In the genomic region with DNA sequence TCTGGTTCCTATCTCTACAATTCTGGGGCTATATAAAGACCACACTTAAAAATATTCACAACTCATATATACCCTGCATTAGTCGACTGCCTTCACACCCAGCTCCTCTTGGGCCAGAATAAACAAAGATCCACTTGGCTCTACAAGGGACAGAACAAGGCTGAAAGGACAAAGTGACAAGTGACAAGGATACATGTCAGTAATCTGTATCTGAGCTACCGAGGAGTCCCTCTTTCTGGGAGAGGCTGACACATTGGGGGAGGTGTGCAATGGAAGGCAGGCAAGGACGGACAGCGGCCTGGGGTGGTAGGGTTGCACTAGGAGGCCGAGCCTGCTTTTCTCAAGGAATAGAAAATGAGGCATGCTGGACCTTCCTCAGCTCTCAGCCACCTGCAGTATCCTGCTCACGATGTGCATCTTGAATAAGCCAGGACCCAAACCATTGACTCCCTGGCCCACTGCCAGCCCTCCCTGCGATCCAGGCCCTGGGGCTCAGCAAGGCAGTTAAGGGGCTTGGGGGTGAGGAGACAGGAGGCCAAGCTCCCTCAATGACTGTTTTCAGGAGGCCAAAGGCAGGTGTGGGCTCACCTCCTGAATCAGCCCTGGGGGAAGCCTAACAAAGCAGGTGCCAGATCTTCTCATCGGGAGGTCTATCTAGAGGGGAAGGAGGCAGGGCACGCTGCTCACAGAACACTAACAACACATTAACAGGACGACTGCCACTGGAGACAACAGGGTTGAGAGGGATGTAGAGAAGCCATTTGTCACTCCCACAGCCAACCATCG, we compare ENCODE assay signal across 8 mouse cellular contexts.
DNase-seq lines count a peak whose midpoint lies in the region; ATAC-seq and TF ChIP-seq lines count a peak whose summit lies in the region.

No protein-coding gene starts in this region.

- no peak; the same call in 1 of the 2 replicates for ATAC-seq in heart, embryonic 11.5 days (replicated peaks; ENCODE audit: insufficient number of reproducible peaks, low FRiP score, low TSS enrichment)
- peak; percentile 41 for ATAC-seq in neural tube, embryonic 12.5 days (ENCODE audit: low FRiP score, low read depth)
- no peak for ATAC-seq in lung, postnatal 0 days

- H3K36me3 ChIP-seq in heart, embryonic 11.5 days (ENCODE audit: control insufficient read depth, insufficient read depth, low read length) = no peaks in the 10 kb centered on the region
- H3K36me3 ChIP-seq in hindbrain, embryonic 10.5 days = no peaks in the 10 kb centered on the region
- no peaks in the 10 kb centered on the region for H3K36me3 ChIP-seq in neural tube, embryonic 12.5 days
- no peaks in the 10 kb centered on the region for H3K36me3 ChIP-seq in lung, postnatal 0 days (ENCODE audit: insufficient read depth, low read length)

- WGBS in heart, embryonic 11.5 days (ENCODE audit: insufficient replicate concordance) = 22% methylated on average over 11 of the region's 11 CpGs
- WGBS in hindbrain, embryonic 10.5 days = 29% methylated on average over 11 of the region's 11 CpGs
- 28% methylated on average over 11 of the region's 11 CpGs for WGBS in neural tube, embryonic 12.5 days
- WGBS in lung, postnatal 0 days = 38% methylated on average over 11 of the region's 11 CpGs

- H3K4me3 ChIP-seq in heart, embryonic 11.5 days (ENCODE audit: low read depth, low read length) = no peak overlapping the region
- H3K4me3 ChIP-seq in hindbrain, embryonic 10.5 days = no peak overlapping the region
- no peak overlapping the region for H3K4me3 ChIP-seq in neural tube, embryonic 12.5 days
- H3K4me3 ChIP-seq in lung, postnatal 0 days (ENCODE audit: low read depth, low read length) = no peak overlapping the region

- H3K4me1 ChIP-seq in heart, embryonic 11.5 days (ENCODE audit: control insufficient read depth, insufficient read depth, low read length) = peaks cover 63% of the 10 kb centered on the region
- H3K4me1 ChIP-seq in hindbrain, embryonic 10.5 days (replicated peaks) = peaks cover 53% of the 10 kb centered on the region
- H3K4me1 ChIP-seq in neural tube, embryonic 12.5 days = peaks cover 38% of the 10 kb centered on the region
- no peaks in the 10 kb centered on the region for H3K4me1 ChIP-seq in lung, postnatal 0 days (ENCODE audit: insufficient read depth, low read depth, low read length)

- DNase-seq in heart, postnatal 10 days = no peak
- DNase-seq in lung, postnatal 10 days = peak; percentile 27
- DNase-seq in lung, postnatal 25 days (ENCODE audit: low spot score) = no peak
- DNase-seq in hindbrain, embryonic 10.5 days (ENCODE audit: low spot score) = no peak
- DNase-seq in natural killer cell, adult 2 months (ENCODE audit: low spot score in 2 of 2) = no peak
- no peak for DNase-seq in lung, postnatal 0 days (ENCODE audit: low spot score)

- peak overlapping the region; percentile 82 for H3K27ac ChIP-seq in heart, embryonic 11.5 days (ENCODE audit: low read depth, low read length)
- H3K27ac ChIP-seq in hindbrain, embryonic 10.5 days = peak overlapping the region; percentile 67
- no peak overlapping the region for H3K27ac ChIP-seq in neural tube, embryonic 12.5 days
- H3K27ac ChIP-seq in lung, postnatal 0 days (ENCODE audit: low read length) = no peak overlapping the region

- H3K9me3 ChIP-seq in heart, embryonic 11.5 days (replicated peaks; ENCODE audit: control insufficient read depth, low read length) = no peaks in the 10 kb centered on the region
- H3K9me3 ChIP-seq in hindbrain, embryonic 10.5 days = no peaks in the 10 kb centered on the region
- no peaks in the 10 kb centered on the region for H3K9me3 ChIP-seq in neural tube, embryonic 12.5 days
- H3K9me3 ChIP-seq in lung, postnatal 0 days (ENCODE audit: low read length) = no peaks in the 10 kb centered on the region

- H3K9ac ChIP-seq in heart, embryonic 11.5 days (ENCODE audit: low read depth, low read length) = no peak overlapping the region
- no peak overlapping the region for H3K9ac ChIP-seq in neural tube, embryonic 12.5 days
- no peak overlapping the region for H3K9ac ChIP-seq in lung, postnatal 0 days (replicated peaks; ENCODE audit: low read depth)

- TF ChIP-seq EP300 in lung, postnatal 0 days (IDR thresholded peaks at IDR 0.05) = no peak

- peak overlapping the region; percentile 31; the same call in 1 of the 2 replicates for H3K4me2 ChIP-seq in heart, embryonic 11.5 days
- no peak overlapping the region for H3K4me2 ChIP-seq in neural tube, embryonic 12.5 days (replicated peaks)
- no peak overlapping the region for H3K4me2 ChIP-seq in lung, postnatal 0 days (replicated peaks; ENCODE audit: low read depth, low read length)

- TF ChIP-seq CTCF in lung, postnatal 0 days (IDR thresholded peaks at IDR 0.05) = no peak

- intact Hi-C loops in heart, postnatal 10 days (cut with DNase I) = no loop called here

- H3K27me3 ChIP-seq in heart, embryonic 11.5 days (ENCODE audit: control insufficient read depth, insufficient read depth, low read length) = no peaks in the 10 kb centered on the region
- H3K27me3 ChIP-seq in hindbrain, embryonic 10.5 days (ENCODE audit: insufficient read depth, poor library complexity, severe bottlenecking) = peaks cover 6% of the 10 kb centered on the region; the same call in 1 of the 2 replicates
- H3K27me3 ChIP-seq in neural tube, embryonic 12.5 days (replicated peaks) = no peaks in the 10 kb centered on the region
- H3K27me3 ChIP-seq in lung, postnatal 0 days (replicated peaks; ENCODE audit: insufficient read depth, low read length) = no peaks in the 10 kb centered on the region

Comparison
In these comparisons a context has a peak if more than half of its experiments do, and no peak if none do; other contexts are left out.
1. H3K27ac ChIP-seq: peak in heart, embryonic 11.5 days (single experiment) and hindbrain, embryonic 10.5 days (single experiment); none in neural tube, embryonic 12.5 days (single experiment) and lung, postnatal 0 days (single experiment).